Mouse (Mus musculus): ENCODE measurements around the gene Gpcpd1.

GRCm38 (mm10) chr2:132569686-132570085 is 17.8 kb downstream of the Gpcpd1 start:
- TF ChIP-seq CTCF (IDR thresholded peaks at IDR 0.05; ENCODE audit: control insufficient read depth, insufficient read depth, insufficient replicate concordance, low read depth, low read length): no peak
- no peak for TF ChIP-seq POLR2A (IDR thresholded peaks at IDR 0.05; ENCODE audit: control insufficient read depth, low read depth, low read length)

Measured in testis, adult 2 months (tissue).